Mouse (Mus musculus): ENCODE results near the gene Rtl5.

The Rtl5 gene

DNA sequence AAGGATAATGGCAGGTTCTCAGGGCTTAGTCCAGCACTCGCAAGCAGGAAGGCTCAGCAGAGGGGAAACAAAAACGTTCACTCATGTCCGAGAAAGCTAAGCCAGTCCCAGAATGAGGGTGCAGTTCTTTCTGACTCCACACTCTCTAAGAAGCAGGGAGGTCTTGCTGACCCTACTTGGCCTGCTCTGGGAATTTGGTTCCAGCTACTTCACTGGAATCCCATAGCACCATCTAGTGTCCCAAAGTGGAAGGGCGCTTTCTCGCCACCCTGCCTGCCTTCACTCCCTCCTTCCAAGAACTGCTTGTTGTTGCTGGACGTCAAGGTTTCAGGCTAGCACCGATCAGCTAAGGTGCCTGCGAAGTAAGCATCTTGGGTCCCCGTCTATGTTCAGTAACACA lies 5.0 kb downstream of the Rtl5 start:
- DNase-seq (ENCODE audit: low spot score), result peak; percentile 77

DNA sequence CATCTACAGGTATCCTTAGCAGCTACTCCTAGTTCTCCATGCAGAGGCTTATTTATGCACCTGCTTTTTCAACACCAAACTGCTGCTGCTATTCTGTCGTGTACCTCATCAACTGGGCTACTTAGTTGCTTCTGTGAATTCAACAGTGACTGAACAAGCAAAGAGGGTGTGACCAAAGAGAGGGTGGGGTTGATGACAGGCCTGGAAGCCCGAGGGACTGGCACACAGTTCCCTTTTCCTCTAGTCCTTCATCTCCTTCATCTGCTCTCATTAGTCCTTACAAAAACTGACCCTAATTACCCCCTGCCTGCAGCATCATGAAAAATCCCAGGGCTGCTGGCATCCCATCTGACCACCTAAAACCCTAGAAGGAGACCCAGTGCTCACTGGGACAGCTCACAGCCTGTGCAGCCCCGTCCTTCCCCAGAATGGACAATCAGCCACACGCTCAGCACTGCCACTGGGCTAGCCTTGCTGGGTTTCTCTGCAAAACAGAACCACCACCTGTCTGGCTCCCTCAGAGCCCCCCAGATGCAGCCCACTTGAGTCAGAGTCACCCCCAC lies 5.8 kb downstream of the Rtl5 start:
- DNase-seq (ENCODE audit: low spot score), result no peak

DNA sequence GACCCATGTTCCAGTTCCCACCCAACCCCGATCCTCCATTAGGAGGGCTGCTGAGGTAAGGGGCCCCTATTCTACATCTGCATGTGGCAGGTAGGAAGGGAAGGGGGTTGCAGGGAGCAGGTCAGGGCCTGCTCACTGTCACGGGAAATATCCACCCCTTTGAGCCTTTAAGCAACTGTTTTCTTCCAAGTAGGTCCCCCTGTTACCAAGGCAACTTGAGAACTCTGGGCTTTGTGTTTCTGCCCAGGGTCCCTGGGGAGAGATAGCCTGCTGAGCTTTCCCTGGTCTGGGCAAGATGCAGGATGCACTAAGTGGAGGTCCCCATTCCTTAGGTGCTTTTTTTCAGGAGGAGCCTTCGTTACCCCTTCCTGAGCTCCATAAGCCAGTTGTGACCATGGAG lies 7.0 kb downstream of the Rtl5 start:
- no peak for DNase-seq (ENCODE audit: low spot score)

DNA sequence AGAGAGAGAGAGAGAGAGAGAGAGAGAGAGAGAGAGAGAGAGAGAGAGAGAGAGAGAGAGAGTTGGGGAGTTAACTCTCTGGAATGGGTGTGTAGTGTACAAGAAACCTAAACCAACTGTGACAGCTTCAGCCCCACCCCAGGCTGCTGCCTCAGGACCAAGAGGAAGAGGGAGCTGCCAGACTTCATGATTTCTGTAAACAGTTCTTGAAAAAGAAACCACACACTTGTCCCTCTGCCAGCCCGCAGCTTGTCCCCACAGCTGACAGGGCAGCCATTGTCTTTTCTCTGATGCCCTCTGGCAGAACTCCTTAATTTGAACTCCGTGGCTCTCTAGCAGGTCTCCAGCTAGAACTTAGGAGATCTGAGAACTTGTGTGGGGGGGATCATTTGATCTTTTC lies 10.2 kb downstream of the Rtl5 start:
- no peak for DNase-seq (ENCODE audit: low spot score)

DNA sequence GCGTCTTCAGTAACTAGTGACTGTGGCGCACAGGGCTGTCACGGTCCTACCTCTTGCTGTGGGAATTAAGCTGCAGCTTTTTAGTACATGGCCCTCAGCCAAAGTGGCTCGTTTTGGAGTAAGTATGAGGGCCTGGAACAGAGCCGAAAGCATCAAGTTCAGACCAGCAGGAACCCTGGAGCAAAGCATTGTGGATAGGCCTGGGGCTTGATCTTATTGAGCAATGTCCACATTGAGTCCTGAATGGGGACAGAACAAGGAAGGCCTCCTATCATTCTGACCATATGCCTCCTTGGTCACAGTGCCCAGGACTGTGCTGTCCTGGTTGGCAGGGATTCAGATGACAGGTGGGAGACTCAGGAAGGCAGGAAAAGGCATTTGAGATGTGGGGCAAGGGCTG lies 10.9 kb downstream of the Rtl5 start:
- DNase-seq (ENCODE audit: low spot score), result no peak

DNA sequence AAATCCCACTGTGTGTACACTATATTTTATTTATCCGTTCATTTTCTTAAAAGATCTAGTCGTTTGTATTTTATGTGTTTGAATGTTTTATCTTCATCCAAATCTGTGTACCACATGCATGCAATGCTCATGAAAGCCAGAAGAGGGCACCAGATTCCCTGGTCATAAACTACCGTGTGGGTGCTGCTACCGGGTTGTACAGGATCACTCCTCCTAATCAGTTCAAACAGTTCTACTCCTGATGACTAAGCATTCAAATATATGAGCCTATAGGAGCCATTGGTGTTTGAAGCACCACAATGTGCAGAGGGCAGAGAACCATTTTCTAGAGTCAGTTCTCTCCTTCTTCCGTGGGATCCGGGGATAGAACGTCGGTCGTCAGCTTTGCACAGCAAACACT lies 11.7 kb downstream of the Rtl5 start:
- no peak for DNase-seq (ENCODE audit: low spot score)

DNA sequence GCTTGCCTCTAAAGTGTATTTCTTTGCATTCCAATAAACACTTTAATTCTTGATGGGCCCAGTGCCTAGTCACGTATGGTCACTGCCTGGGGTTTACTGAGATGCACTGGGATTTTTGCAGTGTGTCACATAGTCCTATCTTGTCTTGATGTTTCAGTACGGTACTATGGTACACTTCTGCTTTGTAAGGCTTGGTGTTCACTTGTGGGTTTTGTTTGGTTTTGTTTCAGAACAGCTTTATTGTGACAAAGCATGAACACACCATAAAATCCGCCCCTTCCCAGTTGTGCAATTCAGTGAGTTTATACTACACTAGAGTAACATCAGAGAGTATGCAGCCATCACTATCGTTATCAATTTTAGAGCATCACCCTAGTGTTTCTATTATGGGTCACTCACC lies 17.1 kb downstream of the Rtl5 start:
- no peak for DNase-seq (ENCODE audit: low spot score)

DNA sequence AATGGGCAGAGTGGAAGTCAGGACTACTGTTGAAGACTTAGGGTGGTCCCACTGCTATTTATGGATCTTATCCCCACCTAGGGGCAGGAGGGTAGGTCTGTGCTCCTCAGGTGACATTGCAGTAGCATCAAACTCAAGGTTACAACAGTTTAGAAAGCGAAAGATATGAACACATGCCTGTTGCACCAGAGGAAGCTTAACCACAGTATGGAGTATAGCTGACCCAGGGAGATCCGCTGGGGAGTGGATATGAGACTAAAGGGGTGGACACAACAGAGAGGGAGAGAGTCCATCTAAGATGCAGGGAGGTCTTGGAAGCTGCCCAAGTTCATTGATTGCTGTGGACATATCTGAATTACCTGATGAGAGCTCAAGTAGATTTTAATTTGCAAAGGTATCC lies 17.7 kb downstream of the Rtl5 start:
- DNase-seq (ENCODE audit: low spot score), result no peak

DNA sequence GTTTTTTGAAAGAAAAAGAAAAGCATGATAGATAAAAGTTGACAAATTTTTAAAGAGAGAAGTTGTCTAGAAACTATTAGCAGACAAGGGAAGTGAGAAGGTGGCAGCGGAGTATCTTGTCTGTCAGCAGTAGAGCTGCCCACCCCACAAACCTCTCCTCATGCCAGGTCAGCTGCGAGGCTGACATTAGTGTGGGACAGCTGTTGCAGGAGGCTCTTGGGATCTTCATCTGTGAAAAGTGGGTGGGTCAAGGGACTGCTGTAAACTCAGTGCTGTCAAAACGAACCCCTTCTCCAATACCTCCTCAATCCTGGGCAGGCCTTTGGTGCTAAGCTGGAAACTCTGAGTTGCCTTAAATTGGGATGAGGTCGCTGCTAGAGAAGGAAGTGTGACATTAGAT lies 19.9 kb downstream of the Rtl5 start:
- DNase-seq (ENCODE audit: low spot score), result no peak

DNA sequence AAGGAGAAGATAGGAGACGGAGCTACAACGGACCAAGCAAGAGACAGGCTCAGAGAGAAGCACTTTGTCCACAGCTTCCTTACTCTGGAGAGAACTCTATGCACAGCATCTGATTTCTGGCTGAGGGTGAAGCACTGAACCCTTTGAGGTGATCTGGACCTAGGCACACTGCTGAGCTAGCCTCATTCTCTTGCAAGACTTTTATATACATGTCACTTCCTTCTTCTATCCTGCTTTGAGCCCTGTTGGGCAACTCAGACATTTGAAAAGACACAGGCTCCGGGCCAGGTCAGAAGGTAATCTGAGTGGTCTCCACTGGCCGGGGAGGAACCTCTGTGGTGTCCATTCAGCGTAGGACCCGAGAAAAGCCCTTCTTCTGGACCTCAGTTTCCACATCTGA lies 20.6 kb downstream of the Rtl5 start:
- no peak for DNase-seq (ENCODE audit: low spot score)

DNA sequence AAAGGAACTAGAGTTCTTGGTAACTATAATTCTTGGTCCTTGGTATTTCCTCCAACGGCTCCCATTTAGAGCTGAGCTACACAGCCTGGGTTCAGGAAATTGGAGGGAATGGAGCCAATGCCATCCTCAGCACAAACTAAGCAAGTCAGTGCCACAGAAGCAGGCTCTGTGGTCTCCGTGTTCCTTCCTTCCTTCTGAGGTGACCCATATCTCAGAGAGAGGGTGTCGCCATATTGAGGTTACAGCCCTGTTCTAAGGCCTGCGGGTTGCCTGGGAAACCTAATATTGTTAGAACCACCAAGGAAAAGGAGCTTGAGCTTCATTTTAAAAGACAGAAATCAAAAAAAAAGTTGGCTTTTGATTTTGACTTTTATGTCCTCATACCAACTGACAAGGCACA lies 28.7 kb downstream of the Rtl5 start:
- no peak for DNase-seq (ENCODE audit: low spot score)

DNA sequence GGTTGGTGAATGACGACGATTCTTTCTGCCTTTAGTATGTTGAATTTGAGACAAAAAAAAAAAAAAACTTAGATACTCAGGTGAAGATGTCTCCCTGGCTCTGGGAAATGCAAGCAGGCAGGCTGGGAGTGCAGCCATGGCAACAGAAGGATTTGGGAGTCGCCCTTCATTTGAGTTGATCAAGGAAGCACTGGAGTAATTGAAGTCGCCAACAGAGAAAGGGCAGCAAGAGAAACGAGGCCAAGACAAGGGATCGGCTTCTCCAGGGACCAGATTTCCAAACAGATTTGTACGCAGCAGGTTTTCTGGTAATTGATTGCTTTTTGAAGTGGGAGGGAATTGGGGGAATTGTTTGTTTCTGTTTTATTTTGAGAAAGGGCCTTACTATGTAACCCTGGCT lies 29.5 kb downstream of the Rtl5 start:
- DNase-seq (ENCODE audit: low spot score), result no peak

DNA sequence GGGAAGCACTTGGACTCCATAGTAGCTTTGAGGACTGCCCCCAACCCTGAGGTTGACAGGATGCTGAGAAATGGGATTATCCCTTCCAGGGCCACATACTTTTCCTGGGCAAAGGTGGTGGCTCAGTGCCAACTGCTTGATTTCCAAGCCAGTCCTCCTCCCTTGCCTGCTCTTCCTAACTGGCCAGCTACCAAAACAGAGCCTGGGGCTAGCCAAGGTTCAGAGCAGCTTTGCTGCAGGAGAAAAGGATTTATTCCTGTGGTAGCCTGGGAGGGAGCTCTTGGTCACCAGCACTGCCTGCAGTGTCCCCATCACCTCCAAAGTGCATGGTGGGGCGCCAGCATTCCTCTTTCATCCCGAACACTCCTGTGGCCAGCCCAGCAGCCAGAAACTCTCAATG lies 33.6 kb downstream of the Rtl5 start:
- no peak for DNase-seq (ENCODE audit: low spot score)

DNA sequence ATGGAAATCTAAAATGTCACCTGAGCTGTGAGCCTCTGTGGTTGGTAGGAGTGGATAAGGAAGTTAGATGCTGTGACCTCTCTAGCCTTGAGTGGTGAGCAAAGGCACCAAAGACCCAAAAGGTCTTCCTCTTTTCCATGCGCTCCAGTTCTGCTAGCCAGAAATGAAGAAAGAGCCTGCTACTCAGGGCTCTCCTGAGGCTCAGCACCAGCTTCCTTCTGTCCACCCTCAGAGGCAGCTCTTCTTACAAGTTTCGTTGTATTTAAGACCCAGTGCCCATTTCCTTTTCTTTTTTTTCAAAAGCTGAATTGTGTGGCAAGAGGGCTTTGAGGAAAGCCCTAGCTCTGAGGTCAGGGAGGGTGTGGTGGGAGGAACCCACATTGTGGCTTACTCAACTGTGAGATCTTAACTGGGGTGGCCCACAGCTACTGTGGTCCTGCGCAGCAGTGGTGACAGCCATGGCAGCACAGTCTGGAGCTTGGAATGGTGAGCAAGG lies 34.2 kb downstream of the Rtl5 start:
- no peak for DNase-seq (ENCODE audit: low spot score)

DNA sequence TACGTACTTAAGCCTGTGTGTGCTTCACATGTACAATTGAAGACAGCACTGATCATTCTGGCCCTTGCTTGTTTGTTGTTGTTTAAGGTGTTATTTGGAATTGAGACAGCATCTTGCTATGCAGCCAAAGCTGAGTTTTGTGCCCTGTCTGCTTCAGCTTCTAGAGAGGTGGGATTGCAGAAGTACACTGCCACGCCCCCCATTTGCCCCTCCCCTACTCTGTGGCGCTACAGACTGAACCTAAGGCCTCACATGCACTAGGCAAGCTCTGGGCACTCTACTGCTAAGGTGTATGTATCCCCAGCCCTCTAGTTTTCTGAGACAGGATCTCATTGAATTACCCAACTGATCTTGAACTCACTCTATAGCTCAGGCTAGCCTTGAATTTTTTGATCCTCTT lies 35.4 kb downstream of the Rtl5 start:
- no peak for DNase-seq (ENCODE audit: low spot score)

DNA sequence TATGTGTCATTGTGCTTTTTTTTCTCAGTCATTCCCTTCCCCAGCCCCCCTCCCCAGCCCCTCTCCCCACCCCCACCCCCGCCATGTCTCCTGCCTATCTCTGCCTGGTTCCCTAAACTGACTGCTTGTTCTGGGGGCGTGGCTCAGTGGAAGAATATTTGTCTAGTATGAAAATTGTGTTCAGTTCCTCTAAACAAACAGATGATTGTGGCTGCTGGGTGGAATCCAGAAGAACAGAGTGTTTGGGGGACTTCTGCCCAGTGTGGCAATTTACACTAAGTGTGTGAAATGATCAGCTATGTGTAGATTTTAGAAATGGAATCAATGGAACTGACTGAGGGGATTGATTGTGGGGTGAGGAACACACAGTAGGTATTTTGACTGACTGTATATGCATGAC lies 37.5 kb downstream of the Rtl5 start:
- DNase-seq (ENCODE audit: low spot score), result no peak

DNA sequence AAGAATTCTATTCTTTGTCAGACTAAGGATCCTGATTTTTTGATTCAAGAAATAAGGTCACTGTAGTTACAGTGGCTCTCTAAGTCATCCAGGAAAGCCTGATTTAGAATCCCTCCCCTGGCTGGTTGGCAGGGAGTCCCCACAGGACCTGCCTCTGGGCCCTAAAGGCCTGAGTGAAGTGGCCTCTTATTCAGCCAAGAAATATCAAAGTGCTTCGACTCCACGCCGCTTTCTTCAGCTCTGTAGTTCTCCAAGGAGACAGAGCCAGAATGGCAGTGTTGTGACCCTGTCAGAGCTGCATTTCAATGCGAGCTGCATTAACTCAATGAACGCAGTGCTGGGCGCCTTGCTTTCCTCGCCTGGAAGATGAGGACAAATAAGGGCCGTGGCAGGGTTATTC lies 38.7 kb downstream of the Rtl5 start:
- DNase-seq (ENCODE audit: low spot score), result no peak

DNA sequence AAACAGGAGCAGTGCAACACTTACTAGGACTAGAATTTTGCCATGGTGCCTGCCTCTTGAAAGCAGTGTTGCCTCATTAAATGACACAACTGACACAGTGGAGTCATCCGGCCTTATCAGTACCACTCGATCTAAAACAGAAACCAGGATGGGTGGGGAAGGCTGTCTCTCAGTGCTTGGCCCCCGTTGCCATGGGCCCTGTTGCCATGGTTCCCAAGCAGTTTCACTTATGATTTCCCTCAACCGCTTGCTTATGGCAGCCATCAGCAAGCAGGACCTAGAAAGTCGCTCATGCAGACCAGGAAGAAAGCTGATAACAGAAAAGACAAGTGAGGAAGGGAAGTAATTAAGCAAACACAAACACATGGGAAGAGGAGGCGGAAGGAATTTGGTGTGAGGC lies 39.3 kb downstream of the Rtl5 start:
- DNase-seq (ENCODE audit: low spot score), result no peak

DNA sequence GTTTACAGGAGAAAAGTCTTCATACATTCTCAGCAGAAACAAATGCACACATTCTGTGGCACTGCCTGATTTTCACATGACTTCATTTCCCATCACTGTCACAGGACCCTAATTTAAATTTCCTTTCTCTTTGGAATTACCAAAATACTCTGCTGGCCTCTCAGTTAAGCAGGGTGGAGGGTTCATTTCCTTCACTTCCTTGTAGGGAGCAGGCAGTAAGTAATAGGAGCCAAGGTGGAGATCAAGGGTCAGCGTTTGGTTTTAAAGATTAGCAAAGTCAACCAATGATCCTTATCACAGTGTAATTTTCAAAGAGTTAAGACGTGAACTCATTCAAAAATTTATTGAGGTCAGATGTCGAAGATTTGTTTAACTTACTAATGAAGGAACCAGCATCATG lies 46.1 kb downstream of the Rtl5 start:
- DNase-seq (ENCODE audit: low spot score), result no peak

DNA sequence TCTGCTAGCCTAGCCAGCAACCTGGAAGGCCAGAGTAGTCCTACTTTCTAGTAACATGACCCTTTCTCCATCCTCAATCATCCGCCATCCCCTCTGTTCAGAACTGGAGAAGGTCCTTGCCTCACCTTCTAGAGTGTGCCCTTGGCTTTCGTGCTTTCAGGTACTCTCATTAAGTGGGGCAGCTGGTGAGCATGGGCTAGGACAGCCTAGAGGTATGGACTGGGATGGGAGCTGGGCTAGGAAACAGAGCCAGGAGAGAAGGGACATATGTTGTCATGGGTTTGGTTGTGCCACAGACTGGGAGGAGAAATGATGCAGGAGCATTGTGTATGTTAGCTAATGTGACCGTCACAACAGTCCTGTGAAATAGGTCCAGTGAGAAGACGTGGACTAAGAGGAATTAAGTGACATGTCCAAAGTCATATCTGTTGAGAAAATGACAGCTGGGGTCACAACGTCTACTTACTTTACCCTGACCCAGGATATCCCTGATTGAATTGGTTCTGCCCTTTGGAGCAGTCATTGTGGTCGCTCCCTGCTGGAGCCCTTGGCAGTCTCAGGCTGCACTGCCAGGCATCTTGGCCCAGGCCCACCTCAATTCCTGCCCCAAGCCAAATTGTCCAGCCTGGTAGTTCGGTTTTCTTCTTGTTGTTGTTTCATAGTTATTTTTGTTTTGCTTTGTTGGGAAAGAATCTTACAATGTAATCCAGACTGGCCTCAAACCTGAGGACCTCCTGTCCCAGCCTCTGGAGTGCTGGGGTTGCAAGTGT lies 51.4 kb downstream of the Rtl5 start:
- DNase-seq (ENCODE audit: low spot score), result no peak

DNA sequence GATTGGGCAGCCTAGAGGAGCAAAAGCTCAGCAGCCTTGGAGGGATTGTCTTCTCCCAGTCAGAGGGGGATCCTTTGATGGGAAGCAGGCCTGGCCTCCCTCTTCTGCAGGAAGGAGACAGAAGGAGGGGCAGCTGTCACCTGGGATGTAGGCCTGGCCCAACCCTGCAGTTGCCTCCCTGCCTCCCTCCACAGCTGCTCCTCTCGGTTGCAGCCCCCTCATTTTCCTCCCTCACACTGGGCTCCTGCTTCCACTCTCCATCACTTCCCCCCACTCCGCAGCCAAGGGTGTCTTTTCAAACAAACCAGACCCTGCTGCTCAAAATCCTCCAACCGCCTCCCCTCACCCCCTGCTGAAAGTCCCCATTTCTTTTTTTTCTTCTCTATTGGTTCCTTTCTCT lies 52.2 kb downstream of the Rtl5 start:
- DNase-seq (ENCODE audit: low spot score), result peak; percentile 43

DNA sequence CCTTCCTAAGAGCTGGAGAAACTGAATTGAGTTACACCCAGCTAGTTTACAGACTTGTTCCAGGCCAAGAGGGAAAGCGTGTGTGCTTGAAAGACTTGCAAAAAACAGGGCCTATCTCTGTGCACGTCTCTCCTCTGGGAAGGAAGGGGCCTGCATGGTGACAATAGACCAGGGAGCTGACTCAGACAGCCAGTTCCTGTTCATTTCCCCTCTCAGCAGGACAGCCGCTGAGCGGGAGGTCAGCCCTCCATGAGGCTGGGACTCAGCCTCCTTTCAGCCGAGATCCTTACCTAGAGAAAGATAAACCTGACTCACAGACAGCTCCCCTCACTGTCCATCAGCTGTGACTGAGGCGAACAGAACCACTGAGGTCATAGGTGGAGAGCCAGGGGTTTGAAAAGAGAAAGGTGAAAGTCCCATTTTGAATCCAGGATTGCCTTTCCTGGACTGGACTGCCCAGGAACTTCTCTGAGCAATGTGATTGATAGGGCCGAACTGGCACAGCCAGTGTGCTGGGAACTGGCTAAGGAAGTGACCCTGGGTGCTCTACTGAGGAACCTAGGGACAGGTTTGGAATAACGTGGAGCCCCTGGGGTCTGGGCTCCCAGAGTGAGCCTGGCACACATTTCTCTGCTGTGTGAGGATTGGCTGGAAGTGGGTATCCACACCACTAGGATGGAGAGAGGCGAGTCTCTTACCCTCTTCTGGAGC lies 53.7 kb downstream of the Rtl5 start:
- no peak for DNase-seq (ENCODE audit: low spot score)

Data from layer of hippocampus, adult 11-12 months (tissue).